Mouse (Mus musculus): ENCODE measurements around the gene Tmc5.

- TF ChIP-seq CTCF (IDR thresholded peaks at IDR 0.05), result no peak
- no peak for TF ChIP-seq EP300 (IDR thresholded peaks at IDR 0.05)
Observed at GRCm38 (mm10) chr7:118689088-118689487, 92.0 kb downstream of the Tmc5 start.
